Mouse (Mus musculus) brain, embryonic 14.5 days (tissue): ENCODE results near the gene Atp1a1.

Experiments
- CTCF ChIP-seq: fragments of 200-500 bp; IDR thresholded peaks from 2 replicates; pipeline ENCODE4 v1.5.1; 2012; ENCODE audit warnings: inconsistent platforms, mild to moderate bottlenecking, moderate library complexity, borderline replicate concordance; ENCODE audit not compliant: insufficient read depth, insufficient read length; ENCODE audit errors: extremely low read depth
- POLR2A ChIP-seq: fragments of 200-500 bp; IDR thresholded peaks from 2 replicates; pipeline ENCODE4 v1.6.1; 2012; ENCODE audit warnings: mild to moderate bottlenecking, inconsistent platforms, borderline replicate concordance; ENCODE audit not compliant: poor library complexity, insufficient read depth, insufficient read length, severe bottlenecking; ENCODE audit errors: extremely low read depth

DNA sequence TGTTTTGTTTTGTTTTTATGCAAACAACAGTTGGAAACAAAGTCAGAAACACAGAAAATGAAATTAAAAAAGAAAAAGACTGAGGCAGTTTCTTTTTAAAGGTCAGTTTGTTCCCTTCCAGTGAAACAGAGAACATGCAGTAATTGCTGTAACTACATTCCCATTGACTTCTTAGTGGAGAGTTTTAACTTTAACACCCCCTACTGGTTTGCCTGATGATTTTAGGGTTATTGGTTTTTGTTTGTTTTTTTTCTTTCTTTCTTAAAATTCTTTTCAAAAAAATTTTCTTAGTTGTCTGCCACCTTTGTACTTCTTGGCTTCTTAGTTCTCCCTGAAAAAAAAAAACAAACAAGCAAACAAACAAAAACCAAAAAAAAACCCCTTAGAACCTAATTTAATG lies 12.5 kb upstream of the Atp1a1 start:
- TF ChIP-seq CTCF (no peak), POLR2A (no peak)
